Mouse (Mus musculus) intestine, embryonic 16.5 days (tissue): ENCODE data around the gene Rbms2. TPM values are rescaled to one million over a fixed set of nuclear protein-coding genes. Genes with fewer than 3 reads are reported as not detected.
"Not testable (repeated sequence)": the region's sequence is repeated elsewhere in the genome, so short reads cannot be mapped to it uniquely, and the experiment has no call there.

Source experiments
- ATAC-seq: fragments of 200-750 bp; cut with Nextera tagmentation; 2 replicates; pipeline ENCODE4 v1.8.0; 2017; ENCODE audit warnings: moderate TSS enrichment, moderate library complexity
- H3K27ac ChIP-seq: fragments of 300-500 bp; sonication (generic); 2 replicates; pipeline ENCODE4 v1.5.1; 2014; ENCODE audit warnings: mild to moderate bottlenecking, low read length
- H3K27me3 ChIP-seq: fragments of 300-500 bp; sonication (generic); replicated peaks from 2 replicates; pipeline ENCODE4 v1.6.1; 2014; ENCODE audit warnings: low read length, control low read depth, mixed read lengths; ENCODE audit not compliant: control insufficient read depth, insufficient read depth
- H3K36me3 ChIP-seq: fragments of 300-500 bp; sonication (generic); 2 replicates; pipeline ENCODE4 v1.6.1; 2014; ENCODE audit warnings: low read length, control low read depth; ENCODE audit not compliant: control insufficient read depth, insufficient read depth
- H3K4me1 ChIP-seq: fragments of 300-500 bp; sonication (generic); 2 replicates; pipeline ENCODE4 v1.6.1; 2014; ENCODE audit warnings: low read length, control low read depth, mixed read lengths; ENCODE audit not compliant: control insufficient read depth, insufficient read depth
- H3K4me2 ChIP-seq: fragments of 300-500 bp; sonication (generic); 2 replicates; pipeline ENCODE4 v1.6.1; 2014; ENCODE audit warnings: low read depth, low read length, control low read depth
- H3K4me3 ChIP-seq: fragments of 300-500 bp; sonication (generic); 2 replicates; pipeline ENCODE4 v1.5.1; 2014; ENCODE audit warnings: mild to moderate bottlenecking, low read length
- H3K9ac ChIP-seq: fragments of 300-500 bp; sonication (generic); 2 replicates; pipeline ENCODE4 v1.6.1; 2014; ENCODE audit warnings: low read depth, low read length
- H3K9me3 ChIP-seq: fragments of 300-500 bp; sonication (generic); 2 replicates; pipeline ENCODE4 v1.6.1; 2016; ENCODE audit warnings: low read length, control low read depth; ENCODE audit not compliant: control insufficient read depth
- WGBS: fragments of 180-500 bp; shearing (Covaris S2); extraction: QIAGEN DNeasy Blood & Tissue Kit; methylation state at CpG from one replicate; pipeline ENCODE4 v1.1.7; 2014; 5-methylcytosine and 5-hydroxymethylcytosine counted together
- polyA plus RNA-seq: library from polyadenylated mRNA; unstranded; fragments of >200 nt; fragmentation: Nextera tagmentation; extraction: Ambion mirVana; gene quantifications from 2 replicates; pipeline ENCODE4 v1.2.1, GENCODE M21; 2015

Gene Rbms2
- polyA plus RNA-seq, 1 experiment from 2014 or later, result 24.9 TPM

DNA sequence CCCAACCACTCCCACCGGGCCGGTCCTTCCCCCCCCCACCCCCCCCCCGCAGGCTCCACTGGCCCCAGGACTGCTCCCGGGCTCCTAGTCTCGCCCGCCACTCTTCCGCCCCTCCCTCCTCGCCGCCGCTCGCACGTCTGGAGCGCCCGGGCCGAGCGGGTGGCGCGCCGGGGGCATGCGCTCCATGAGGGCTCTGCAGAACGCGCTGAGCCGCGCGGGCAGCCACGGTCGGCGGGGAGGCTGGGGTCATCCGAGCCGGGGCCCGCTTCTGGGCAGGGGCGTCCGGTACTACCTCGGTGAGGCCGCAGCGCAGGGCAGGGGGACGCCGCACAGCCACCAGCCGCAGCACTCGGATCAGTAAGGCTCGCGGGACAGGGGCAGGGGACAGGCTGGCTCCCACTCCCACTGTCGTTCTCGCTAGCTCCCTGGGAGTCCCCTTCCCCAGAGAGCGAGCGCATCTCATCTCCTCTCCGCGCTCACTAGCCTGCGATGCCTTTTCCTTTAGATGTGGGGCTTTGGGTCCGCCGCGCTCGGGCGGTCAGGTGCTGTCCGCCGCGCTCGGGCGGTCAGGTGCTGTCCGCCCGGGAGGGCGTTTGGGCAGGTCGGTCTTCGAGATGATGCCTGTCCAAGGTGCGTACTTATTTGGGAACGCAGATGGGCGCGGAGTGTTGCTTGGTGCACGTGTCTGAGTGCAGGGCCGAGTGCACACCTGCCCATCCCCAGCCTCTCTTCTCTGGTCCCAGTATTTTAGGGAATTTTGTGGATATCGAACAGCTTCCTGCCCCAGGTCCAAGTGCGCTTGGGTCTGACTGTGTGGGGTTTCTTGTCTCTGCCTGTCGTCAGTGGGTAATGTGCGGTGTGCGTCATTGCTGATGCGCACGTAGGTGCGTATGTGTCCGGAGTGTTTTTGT, 14.7 kb upstream of the Rbms2 start:
- ATAC-seq, result peak; percentile 95
- H3K27me3 ChIP-seq, result peaks cover 16% of the 10 kb centered on the region
- H3K4me1 ChIP-seq, result peaks cover 10% of the 10 kb centered on the region
- no peaks in the 10 kb centered on the region for H3K9me3 ChIP-seq
- no peak overlapping the region for H3K27ac ChIP-seq
- H3K36me3 ChIP-seq, result no peaks in the 10 kb centered on the region
- peak overlapping the region; percentile 74 for H3K4me3 ChIP-seq
- H3K9ac ChIP-seq, result peak overlapping the region; percentile 74
- H3K4me2 ChIP-seq, result peak overlapping the region; percentile 99
- under 1% methylated on average over 74 of the region's 79 CpGs for WGBS

DNA sequence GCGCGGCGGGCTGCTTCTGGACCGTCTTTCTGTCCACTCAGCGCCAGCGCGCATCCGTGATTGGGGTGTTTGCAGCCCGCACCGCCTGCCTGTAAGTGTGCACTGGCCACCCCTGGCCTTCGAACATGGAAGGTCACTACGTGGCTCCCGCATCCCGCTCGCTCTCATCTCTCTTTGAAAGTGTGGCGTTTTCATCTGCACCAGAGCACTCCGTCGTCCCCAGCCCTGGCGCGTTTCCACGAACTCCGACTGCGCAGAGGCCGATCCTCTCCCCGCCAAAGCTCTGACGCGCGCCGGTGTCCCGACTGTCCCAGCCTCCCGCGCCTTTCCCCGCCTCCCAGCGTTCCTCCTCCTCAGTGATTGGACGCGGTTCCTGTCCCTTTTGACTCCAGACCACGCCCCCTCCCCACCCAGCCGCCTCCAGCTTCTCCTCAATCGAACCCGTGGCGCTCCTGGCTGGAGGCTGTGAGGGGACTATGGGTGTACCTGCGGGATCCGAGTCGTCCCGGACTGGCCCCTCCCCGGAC, 14.0 kb upstream of the Rbms2 start, which contains the start of gene Gls2:
Gls2 (plus strand) TSS at position 434 of the 527 bp plus-strand sequence.
- ATAC-seq, result peak; percentile 98
- H3K27ac ChIP-seq, result no peak within 1 kb of the TSS
- WGBS, result under 1% methylated on average over 46 of the region's 46 CpGs

DNA sequence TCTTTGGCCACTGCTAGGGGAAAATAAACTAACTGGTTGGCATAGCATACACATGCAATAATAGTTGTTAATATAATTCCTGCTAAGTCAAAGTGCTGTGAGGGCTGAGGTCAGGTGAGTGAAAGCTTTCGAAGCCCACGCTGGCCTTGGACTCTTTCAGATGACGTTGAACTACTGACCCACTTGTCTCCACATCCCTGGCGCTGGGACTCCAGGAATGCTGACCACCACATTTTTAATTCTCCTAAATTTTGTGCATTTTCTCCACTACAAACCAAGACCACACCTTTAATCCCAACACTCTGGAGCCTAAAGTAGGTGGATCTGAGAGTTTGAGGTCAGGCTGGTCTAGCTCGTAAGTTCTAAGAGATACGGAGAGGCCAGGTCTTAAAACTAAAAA, 13.0 kb upstream of the Rbms2 start:
- H3K36me3 ChIP-seq, result no peaks in the 10 kb centered on the region
- no peak overlapping the region for H3K27ac ChIP-seq
- no peak overlapping the region for H3K9ac ChIP-seq
- H3K4me1 ChIP-seq, result peaks cover 10% of the 10 kb centered on the region
- 93% methylated on average over 6 of the region's 6 CpGs for WGBS
- no peak overlapping the region for H3K4me2 ChIP-seq
- H3K4me3 ChIP-seq, result no peak overlapping the region
- ATAC-seq, result no peak
- no peaks in the 10 kb centered on the region for H3K9me3 ChIP-seq
- H3K27me3 ChIP-seq, result peaks cover 16% of the 10 kb centered on the region

More for the DNA sequence above, 14.0 kb upstream of the Rbms2 start, which contains the start of gene Gls2:
- Histone ChIP-seq H3K36me3 (no peaks in the 10 kb centered on the region), H3K4me1 (peaks cover 10% of the 10 kb centered on the region), H3K4me2 (peak within 1 kb of the TSS; percentile 99), H3K27me3 (peaks cover 16% of the 10 kb centered on the region), H3K9ac (peak within 1 kb of the TSS; percentile 74), H3K9me3 (no peaks in the 10 kb centered on the region), H3K4me3 (peak within 1 kb of the TSS; percentile 74)

DNA sequence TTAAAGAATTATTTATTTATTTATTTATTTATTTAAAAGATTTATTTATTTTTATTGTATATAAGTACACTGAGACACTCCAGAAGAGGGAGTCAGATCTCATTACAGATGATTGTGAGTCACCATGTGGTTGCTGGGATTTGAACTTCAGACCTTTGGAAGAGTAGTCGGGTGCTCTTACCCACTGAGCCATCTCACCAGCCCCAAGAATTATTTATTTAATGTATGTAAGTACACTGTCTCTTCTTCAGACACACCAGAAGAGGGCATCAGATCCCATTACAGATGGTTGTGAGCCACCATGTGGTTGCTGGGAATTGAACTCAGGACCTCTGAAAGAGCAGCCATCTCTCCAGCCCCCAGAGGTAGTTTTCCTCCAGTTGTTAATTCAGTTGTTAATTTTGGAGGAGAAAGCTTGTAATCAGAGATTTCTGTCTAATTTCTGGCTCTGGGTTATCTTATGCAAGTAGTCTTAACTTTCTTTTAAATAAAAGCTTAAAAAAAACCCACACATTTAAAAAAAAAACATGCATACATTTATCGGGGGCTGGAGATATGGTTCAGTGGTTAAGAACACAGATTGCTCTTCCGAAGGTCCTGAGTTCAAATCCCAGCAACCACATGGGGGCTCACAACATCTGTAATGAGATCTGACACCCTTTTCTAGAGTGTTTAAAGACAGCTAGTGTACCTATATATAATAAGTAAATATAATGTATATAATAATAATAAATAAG, 12.1 kb upstream of the Rbms2 start:
- not testable (repeated sequence) for H3K36me3 ChIP-seq, ATAC-seq, H3K9ac ChIP-seq, H3K4me1 ChIP-seq, H3K9me3 ChIP-seq, H3K4me3 ChIP-seq, H3K4me2 ChIP-seq, H3K27ac ChIP-seq
- WGBS, result 90% methylated on average over 3 of the region's 3 CpGs
- peaks cover 16% of the 10 kb centered on the region for H3K27me3 ChIP-seq

DNA sequence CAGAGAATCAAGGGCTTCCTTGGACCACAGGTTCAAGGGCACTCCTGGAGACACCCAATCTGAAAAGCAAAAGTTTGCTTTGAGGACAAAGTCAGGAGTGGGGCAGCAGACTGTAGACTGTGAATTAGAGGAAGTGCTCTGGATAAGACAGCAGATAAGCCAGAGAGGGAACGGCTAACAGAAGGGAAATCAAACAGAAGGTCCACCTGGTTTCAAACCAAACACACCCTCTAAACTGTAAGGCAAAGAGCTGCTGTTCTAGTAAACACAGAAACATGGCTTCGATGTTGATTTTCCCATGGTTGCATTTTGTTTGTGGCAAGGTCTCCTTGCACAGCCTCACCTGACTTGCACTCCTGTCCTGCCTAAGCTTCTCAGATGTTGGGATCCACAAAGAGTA, 11.4 kb upstream of the Rbms2 start:
- H3K9me3 ChIP-seq, result no peaks in the 10 kb centered on the region
- 56% methylated on average over 2 of the region's 2 CpGs for WGBS

DNA sequence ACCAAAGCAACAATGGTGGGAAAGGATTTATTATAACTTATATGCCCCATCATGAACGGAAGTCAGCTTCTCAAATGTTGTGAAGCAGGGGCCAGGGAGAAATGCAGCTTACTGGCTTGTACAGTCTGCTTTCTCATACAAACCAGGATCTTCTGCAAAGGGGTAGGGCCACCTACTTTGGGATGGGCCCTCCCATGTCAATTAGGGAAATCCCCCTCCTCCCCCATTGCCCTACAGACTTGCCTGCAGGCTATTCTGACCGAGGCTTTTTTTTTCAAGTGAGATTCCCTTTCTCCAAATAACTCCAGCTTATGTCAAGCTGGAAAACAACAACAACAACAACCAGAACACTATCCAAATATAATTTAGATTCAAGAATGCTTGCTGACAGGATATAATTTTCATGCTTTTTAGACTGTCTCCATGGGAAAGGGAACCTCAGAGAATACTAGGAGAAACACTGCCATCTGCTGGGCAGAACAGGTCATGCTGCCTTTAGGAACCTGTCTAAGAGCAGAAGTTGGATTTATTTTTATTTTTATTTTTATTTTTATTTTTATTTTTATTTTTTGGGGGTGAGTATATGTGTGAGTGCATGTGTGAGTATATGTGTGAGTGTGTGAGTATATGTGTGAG, 8.3 kb upstream of the Rbms2 start:
- Histone ChIP-seq H3K27ac (no peak overlapping the region), H3K4me3 (no peak overlapping the region), H3K9me3 (no peaks in the 10 kb centered on the region), H3K4me2 (no peak overlapping the region), H3K9ac (no peak overlapping the region), H3K36me3 (no peaks in the 10 kb centered on the region), H3K4me1 (0 out of 2 replicates have a peak, but pooled peaks cover 2% of the 10 kb centered on the region), H3K27me3 (no peaks in the 10 kb centered on the region)
- 40% methylated on average over 2 of the region's 2 CpGs for WGBS
- ATAC-seq, result no peak

More for the DNA sequence above, 11.4 kb upstream of the Rbms2 start:
- H3K36me3 ChIP-seq, result no peaks in the 10 kb centered on the region
- H3K27me3 ChIP-seq, result peaks cover 11% of the 10 kb centered on the region
- H3K27ac ChIP-seq, result no peak overlapping the region
- H3K4me2 ChIP-seq, result no peak overlapping the region
- ATAC-seq, result no peak
- H3K9ac ChIP-seq, result no peak overlapping the region
- H3K4me3 ChIP-seq, result no peak overlapping the region
- H3K4me1 ChIP-seq, result peaks cover 10% of the 10 kb centered on the region

DNA sequence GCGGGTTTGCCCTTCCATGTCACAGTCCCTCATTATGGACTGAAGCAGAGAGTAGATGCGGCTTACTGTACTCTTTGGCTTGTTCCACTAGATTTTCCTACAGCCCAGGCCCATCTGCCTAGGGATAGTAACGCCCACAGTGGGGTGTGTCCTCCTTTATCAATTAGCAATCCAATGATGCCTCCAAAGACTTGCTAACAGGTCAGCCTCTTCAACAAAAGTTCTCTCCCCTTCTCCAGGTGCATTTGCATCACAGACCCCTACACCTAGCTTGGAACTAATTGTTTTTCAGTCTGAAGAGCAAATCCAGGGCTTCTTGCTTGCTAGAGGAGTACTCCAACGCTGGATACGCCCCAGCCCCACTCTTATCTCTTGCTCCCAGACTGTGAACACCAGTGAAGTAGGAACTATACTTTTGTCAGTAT, 7.1 kb upstream of the Rbms2 start:
- H3K27ac ChIP-seq, result no peak overlapping the region
- no peaks in the 10 kb centered on the region for H3K9me3 ChIP-seq
- H3K4me1 ChIP-seq, result 0 out of 2 replicates have a peak, but pooled peaks cover 7% of the 10 kb centered on the region
- WGBS, result 64% methylated on average over 5 of the region's 5 CpGs
- no peak overlapping the region for H3K4me2 ChIP-seq
- no peak overlapping the region for H3K9ac ChIP-seq
- no peaks in the 10 kb centered on the region for H3K27me3 ChIP-seq
- no peak overlapping the region for H3K4me3 ChIP-seq
- ATAC-seq, result no peak
- H3K36me3 ChIP-seq, result no peaks in the 10 kb centered on the region

DNA sequence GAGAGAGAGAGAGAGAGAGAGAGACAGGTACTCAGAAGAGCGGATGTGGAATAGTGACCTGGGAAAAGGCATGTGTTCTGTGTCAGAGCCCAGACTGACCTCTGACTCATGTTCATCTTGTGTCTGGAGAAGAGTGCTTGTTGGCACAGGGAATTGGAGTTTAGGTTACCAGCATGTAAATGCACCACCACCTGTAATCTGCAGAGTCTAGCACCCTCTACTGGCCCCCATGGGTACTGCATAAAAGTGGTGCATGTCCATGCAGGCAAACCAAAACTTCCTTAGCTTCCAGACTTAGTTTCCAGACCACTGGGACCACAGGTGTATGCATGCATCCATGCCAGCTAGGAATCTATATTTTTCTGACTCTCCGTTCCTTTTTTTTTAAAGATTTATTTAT, 5.9 kb upstream of the Rbms2 start:
- Histone ChIP-seq H3K36me3 (no peaks in the 10 kb centered on the region), H3K4me3 (no peak overlapping the region), H3K27ac (no peak overlapping the region), H3K9ac (no peak overlapping the region), H3K4me1 (0 out of 2 replicates have a peak, but pooled peaks cover 5% of the 10 kb centered on the region), H3K27me3 (no peaks in the 10 kb centered on the region), H3K9me3 (no peaks in the 10 kb centered on the region), H3K4me2 (no peak overlapping the region)
- ATAC-seq, result peak; percentile 65
- 59% methylated on average over 2 of the region's 2 CpGs for WGBS
